Mouse (Mus musculus) liver, embryonic 15.5 days (tissue): ENCODE measurements at regions not wholly inside any gene's neighbourhood (a gene's known extent, or its start where the extent isn't known, plus 50 kb on each side); places are given as distances from the start of the nearest gene placed in this dataset.

ENCODE experiments used
- ATAC-seq: fragments of 200-750 bp; cut with Nextera tagmentation; 2 replicates; pipeline ENCODE4 v1.8.0; 2017; ENCODE audit warnings: moderate number of reproducible peaks, mild to moderate bottlenecking, moderate library complexity; ENCODE audit not compliant: insufficient read depth
- H3K27ac ChIP-seq: fragments of 300-500 bp; sonication (generic); replicated peaks from 2 replicates; pipeline ENCODE4 v1.5.1; 2015; ENCODE audit warnings: mild to moderate bottlenecking, inconsistent platforms
- H3K27me3 ChIP-seq: fragments of 300-500 bp; sonication (generic); 2 replicates; pipeline ENCODE4 v1.6.1; 2015; ENCODE audit warnings: mild to moderate bottlenecking, inconsistent platforms
- H3K36me3 ChIP-seq: fragments of 300-500 bp; sonication (generic); replicated peaks from 2 replicates; pipeline ENCODE4 v1.6.1; 2015; ENCODE audit warnings: moderate library complexity, mild to moderate bottlenecking, inconsistent platforms
- H3K4me1 ChIP-seq: fragments of 300-500 bp; sonication (generic); replicated peaks from 2 replicates; pipeline ENCODE4 v1.6.1; 2015; ENCODE audit warnings: inconsistent platforms
- H3K4me2 ChIP-seq: fragments of 300-500 bp; sonication (generic); 2 replicates; pipeline ENCODE4 v1.6.1; 2015; ENCODE audit warnings: moderate library complexity, mild to moderate bottlenecking, inconsistent platforms
- H3K4me3 ChIP-seq: fragments of 300-500 bp; sonication (generic); replicated peaks from 2 replicates; pipeline ENCODE4 v1.5.1; 2015; ENCODE audit warnings: mild to moderate bottlenecking, inconsistent platforms
- H3K9ac ChIP-seq: fragments of 300-500 bp; sonication (generic); 2 replicates; pipeline ENCODE4 v1.6.1; 2015; ENCODE audit warnings: moderate library complexity, mild to moderate bottlenecking, inconsistent platforms
- H3K9me3 ChIP-seq: fragments of 300-500 bp; sonication (generic); replicated peaks from 2 replicates; pipeline ENCODE4 v1.6.1; 2016; ENCODE audit warnings: inconsistent platforms
- WGBS: fragments of 180-500 bp; shearing (Covaris S2); methylation state at CpG from one replicate; pipeline ENCODE4 v1.1.7; 2015; ENCODE audit warnings: mixed read lengths; ENCODE audit not compliant: insufficient replicate concordance; 5-methylcytosine and 5-hydroxymethylcytosine counted together

DNA sequence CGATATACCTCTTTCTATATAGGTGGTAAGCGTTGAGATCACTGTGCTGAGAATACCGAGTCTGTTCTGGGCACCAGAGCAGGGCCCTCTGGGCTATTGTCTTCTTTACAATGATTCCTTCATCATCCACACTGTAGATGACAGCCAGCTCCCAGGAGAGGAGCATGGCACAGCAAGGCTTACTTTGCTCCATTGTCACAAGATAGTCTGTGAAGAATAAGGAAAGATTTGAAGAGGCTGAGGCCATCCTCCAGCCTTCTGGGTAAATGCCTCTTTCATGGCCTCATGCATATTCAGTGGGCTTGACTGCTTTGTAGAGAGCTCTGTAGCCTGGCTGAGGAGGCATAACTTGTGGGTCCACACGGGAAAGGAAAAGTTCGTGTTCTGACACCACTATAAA lies 136.3 kb upstream of the Krr1 start:
- H3K27me3 ChIP-seq: no peaks in the 10 kb centered on the region
- H3K9me3 ChIP-seq: no peaks in the 10 kb centered on the region
- WGBS: 59% methylated on average over 5 of the region's 5 CpGs
- peaks cover 25% of the 10 kb centered on the region for H3K4me1 ChIP-seq
- no peak overlapping the region for H3K27ac ChIP-seq
- no peaks in the 10 kb centered on the region for H3K36me3 ChIP-seq
- no peak overlapping the region for H3K9ac ChIP-seq
- H3K4me2 ChIP-seq: no peak overlapping the region
- no peak for ATAC-seq
- no peak overlapping the region for H3K4me3 ChIP-seq

DNA sequence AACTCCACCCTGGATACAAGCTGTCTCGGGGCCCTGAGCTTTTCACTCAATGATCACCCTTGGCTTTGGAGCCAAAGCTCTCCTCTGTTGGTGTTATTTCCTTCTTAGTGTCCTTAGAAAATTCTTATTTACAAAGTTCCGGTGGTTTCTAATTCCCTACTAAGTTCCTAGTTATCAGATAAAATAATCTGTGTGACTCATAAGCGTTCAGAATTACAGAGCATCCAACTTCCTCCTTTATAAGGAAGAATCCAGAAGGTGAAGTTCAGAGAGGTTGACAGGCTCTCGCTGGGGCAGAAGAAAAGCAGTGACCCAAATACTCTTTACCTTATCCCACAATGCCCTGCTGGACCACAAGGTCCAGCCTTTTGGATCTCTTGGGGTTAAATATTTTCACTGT lies 135.7 kb upstream of the Krr1 start:
- H3K9ac ChIP-seq: no peak overlapping the region
- no peaks in the 10 kb centered on the region for H3K36me3 ChIP-seq
- WGBS: 25% methylated on average over 4 of the region's 4 CpGs
- H3K4me3 ChIP-seq: no peak overlapping the region
- no peak for ATAC-seq
- no peak overlapping the region for H3K27ac ChIP-seq
- H3K4me2 ChIP-seq: no peak overlapping the region
- H3K27me3 ChIP-seq: no peaks in the 10 kb centered on the region
- peaks cover 25% of the 10 kb centered on the region for H3K4me1 ChIP-seq
- no peaks in the 10 kb centered on the region for H3K9me3 ChIP-seq

DNA sequence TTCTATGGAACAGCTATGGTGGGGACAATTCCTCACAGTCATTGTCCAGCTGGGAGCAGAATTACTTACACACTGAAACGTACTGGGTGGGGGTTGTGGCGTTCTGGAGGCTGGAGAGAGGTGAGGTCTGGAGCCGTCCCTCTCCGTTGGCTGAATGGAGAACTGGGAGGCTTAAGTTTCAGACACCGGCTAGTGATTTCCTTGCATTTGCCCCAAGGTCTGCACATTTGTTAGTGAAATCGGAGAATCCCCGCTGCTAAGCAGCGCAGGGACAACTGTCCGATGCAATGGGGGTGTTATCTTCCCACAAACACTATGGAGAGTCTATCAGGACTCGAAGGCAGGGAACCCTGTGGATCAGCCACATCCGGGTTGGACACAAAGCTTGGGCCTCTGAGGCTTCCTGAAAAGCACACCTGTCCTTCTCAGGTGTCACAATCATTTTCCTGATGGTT lies 130.1 kb upstream of the Krr1 start:
- Histone ChIP-seq H3K9ac (no peak overlapping the region), H3K4me3 (no peak overlapping the region), H3K9me3 (no peaks in the 10 kb centered on the region), H3K27ac (no peak overlapping the region), H3K27me3 (no peaks in the 10 kb centered on the region), H3K4me2 (no peak overlapping the region), H3K36me3 (no peaks in the 10 kb centered on the region), H3K4me1 (peaks cover 3% of the 10 kb centered on the region; the same call in 1 of the 2 replicates)
- 42% methylated on average over 11 of the region's 11 CpGs for WGBS
- ATAC-seq: no peak

DNA sequence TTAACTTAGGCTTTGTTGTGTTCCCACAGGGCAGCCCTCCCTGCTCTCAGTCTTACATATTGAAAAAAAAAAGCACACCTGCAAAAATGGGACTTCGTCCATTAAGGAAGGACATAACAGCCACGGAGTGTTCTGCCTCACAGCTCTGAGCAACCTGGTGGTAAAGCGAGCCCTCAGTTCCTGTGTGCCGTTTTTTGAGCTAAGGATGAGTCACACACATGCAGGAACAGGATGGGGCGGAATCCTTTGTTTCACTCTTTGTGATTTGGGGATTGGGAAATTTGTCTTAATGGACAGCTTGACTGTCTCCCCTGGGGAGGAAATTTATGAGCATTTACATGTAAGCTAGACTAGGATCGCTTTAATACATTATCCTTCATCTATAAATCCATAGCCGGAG lies 129.6 kb upstream of the Krr1 start:
- H3K9me3 ChIP-seq: no peaks in the 10 kb centered on the region
- H3K27ac ChIP-seq: no peak overlapping the region
- no peak overlapping the region for H3K4me2 ChIP-seq
- no peak overlapping the region for H3K4me3 ChIP-seq
- H3K4me1 ChIP-seq: peaks cover 3% of the 10 kb centered on the region; the same call in 1 of the 2 replicates
- no peak overlapping the region for H3K9ac ChIP-seq
- no peak for ATAC-seq
- 50% methylated on average over 7 of the region's 7 CpGs for WGBS
- H3K27me3 ChIP-seq: no peaks in the 10 kb centered on the region
- H3K36me3 ChIP-seq: no peaks in the 10 kb centered on the region

DNA sequence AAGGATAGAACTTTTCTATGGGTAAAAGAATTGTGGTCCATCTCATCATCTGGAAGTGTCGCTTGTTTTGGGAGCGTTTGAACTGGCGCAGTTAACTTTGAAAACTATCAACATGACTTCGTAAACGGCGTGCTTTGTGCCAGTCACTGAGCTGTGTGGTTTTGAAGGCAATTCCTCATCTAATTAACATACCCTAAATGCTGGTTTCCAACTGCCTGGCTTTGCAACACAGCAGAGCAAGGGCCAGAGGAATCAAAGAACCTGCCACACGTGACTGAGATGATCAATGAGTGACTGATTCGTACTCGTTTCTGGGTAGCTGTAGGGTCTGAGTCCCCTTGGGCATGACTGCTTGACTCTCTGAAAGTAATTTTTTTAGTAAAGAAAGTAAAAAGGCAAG lies 129.2 kb upstream of the Krr1 start:
- Histone ChIP-seq H3K27me3 (no peaks in the 10 kb centered on the region), H3K4me2 (no peak overlapping the region), H3K4me3 (no peak overlapping the region), H3K9me3 (no peaks in the 10 kb centered on the region), H3K9ac (no peak overlapping the region), H3K36me3 (no peaks in the 10 kb centered on the region), H3K27ac (no peak overlapping the region), H3K4me1 (peaks cover 3% of the 10 kb centered on the region; the same call in 1 of the 2 replicates)
- WGBS: 69% methylated on average over 9 of the region's 9 CpGs
- ATAC-seq: no peak

DNA sequence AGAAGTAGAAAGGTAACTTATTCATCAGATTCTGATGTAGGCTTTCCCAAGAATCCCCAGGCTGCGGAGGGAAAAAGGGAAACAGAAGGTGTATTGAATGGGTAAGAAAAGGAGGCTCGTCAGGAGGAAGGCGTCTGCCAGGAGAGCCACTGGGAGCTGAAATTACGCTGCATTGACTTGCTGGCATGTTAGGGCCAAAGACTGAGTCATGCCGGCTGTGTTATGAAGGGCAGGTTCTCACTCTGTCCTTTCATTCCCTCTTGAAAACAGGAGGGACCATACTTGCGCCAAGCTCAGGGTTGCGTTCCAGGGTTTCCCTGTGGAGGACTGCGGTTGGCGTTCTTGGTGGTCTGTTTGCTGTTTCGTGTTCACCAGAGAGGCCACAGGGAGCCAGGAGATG lies 128.3 kb upstream of the Krr1 start:
- WGBS: 78% methylated on average over 10 of the region's 10 CpGs
- ATAC-seq: no peak
- Histone ChIP-seq H3K4me2 (no peak overlapping the region), H3K9ac (no peak overlapping the region), H3K27ac (no peak overlapping the region), H3K4me1 (peaks cover 3% of the 10 kb centered on the region; the same call in 1 of the 2 replicates), H3K27me3 (no peaks in the 10 kb centered on the region), H3K36me3 (no peaks in the 10 kb centered on the region), H3K9me3 (no peaks in the 10 kb centered on the region), H3K4me3 (no peak overlapping the region)

DNA sequence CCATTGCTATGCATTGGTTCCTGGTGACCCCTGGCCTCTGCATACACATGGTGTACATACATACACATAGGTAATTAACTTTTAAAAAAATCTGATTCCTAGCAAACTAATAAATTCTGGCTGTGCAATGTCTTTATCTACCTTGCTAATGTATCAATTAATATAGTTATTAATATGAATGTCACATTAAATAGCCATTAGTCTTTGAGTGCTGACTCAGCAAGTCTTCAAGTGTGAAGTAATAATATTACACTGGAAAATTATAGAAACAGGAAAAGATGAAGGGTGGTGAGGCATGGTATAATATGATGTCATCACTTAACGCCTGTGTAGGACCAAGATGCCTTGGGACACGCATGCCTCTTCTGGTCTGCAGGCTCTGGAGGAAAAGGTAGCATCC lies 126.5 kb upstream of the Krr1 start:
- H3K9me3 ChIP-seq: no peaks in the 10 kb centered on the region
- H3K27ac ChIP-seq: no peak overlapping the region
- no peaks in the 10 kb centered on the region for H3K36me3 ChIP-seq
- H3K4me1 ChIP-seq: peaks cover 3% of the 10 kb centered on the region; the same call in 1 of the 2 replicates
- no peak overlapping the region for H3K4me3 ChIP-seq
- 67% methylated on average over 2 of the region's 2 CpGs for WGBS
- no peak overlapping the region for H3K4me2 ChIP-seq
- no peaks in the 10 kb centered on the region for H3K27me3 ChIP-seq
- ATAC-seq: no peak
- H3K9ac ChIP-seq: no peak overlapping the region

DNA sequence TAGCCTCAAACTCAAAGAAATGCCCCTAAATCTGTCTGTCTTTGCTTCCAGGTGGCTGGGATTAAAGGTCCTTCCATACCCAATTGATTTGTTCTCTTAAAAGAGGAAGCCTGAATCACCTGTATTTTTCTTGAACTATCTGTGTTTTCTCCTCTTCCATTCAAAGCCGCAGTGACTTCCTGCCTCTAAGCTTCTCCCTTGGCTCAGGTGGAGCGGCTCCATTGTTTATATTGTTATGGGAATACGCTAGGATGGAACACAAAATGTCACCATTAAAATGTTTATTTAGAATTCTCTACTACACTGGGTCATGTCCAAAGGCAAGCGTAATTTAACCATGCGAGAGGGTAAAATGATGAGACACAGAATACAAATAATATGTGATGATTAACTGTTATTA lies 118.2 kb upstream of the Krr1 start:
- Histone ChIP-seq H3K9me3 (no peaks in the 10 kb centered on the region), H3K4me3 (no peak overlapping the region), H3K27me3 (no peaks in the 10 kb centered on the region), H3K4me1 (no peaks in the 10 kb centered on the region), H3K4me2 (no peak overlapping the region), H3K36me3 (no peaks in the 10 kb centered on the region), H3K27ac (no peak overlapping the region), H3K9ac (no peak overlapping the region)
- 69% methylated on average over 5 of the region's 5 CpGs for WGBS
- ATAC-seq: no peak

DNA sequence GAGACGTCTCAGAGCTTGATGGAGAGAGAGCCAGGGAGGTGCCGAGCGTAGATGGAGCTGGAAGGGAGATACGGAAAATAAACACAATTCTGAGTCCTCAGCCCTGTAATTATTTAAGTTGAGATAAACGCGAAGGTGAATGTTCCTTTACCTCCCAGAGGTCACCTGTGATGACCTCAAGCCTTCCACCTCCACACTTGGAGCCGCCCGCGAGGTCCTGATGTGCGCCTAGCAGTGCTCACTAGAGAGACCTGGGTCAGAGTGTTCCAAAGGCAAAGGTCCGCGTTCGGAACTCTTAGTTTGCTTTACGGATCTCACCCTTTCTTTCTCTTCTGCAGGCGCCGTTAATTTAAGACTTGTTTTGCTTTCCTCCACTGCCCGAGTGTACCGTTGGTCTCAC lies 117.0 kb upstream of the Krr1 start:
- H3K4me1 ChIP-seq: no peaks in the 10 kb centered on the region
- no peak overlapping the region for H3K4me3 ChIP-seq
- no peak for ATAC-seq
- no peak overlapping the region for H3K9ac ChIP-seq
- no peak overlapping the region for H3K4me2 ChIP-seq
- H3K27me3 ChIP-seq: no peaks in the 10 kb centered on the region
- H3K27ac ChIP-seq: no peak overlapping the region
- WGBS: 80% methylated on average over 18 of the region's 18 CpGs
- H3K9me3 ChIP-seq: no peaks in the 10 kb centered on the region
- H3K36me3 ChIP-seq: no peaks in the 10 kb centered on the region

DNA sequence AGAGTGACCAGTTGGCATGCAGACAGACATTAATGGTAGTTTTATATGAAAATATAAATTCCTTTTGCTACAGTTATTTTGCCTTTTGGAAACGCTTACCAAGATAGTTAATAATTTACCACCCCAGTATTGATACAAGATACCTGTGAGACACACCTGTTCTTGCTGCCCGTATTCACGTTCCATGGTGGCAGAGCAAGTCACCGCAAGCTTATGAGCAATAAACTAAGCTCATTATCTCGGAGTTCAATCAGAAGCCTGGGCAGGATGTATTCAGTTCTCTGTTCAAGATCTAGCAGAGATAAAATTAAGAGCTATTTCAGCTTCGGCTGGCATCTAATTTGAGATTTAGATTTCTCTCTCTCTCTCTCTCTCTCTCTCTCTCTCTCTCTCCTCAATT lies 114.1 kb upstream of the Krr1 start:
- Histone ChIP-seq H3K4me2 (no peak overlapping the region), H3K4me1 (no peaks in the 10 kb centered on the region), H3K9me3 (no peaks in the 10 kb centered on the region), H3K27ac (no peak overlapping the region), H3K27me3 (no peaks in the 10 kb centered on the region), H3K36me3 (no peaks in the 10 kb centered on the region), H3K9ac (no peak overlapping the region), H3K4me3 (no peak overlapping the region)
- no peak for ATAC-seq
- WGBS: 56% methylated on average over 6 of the region's 6 CpGs

DNA sequence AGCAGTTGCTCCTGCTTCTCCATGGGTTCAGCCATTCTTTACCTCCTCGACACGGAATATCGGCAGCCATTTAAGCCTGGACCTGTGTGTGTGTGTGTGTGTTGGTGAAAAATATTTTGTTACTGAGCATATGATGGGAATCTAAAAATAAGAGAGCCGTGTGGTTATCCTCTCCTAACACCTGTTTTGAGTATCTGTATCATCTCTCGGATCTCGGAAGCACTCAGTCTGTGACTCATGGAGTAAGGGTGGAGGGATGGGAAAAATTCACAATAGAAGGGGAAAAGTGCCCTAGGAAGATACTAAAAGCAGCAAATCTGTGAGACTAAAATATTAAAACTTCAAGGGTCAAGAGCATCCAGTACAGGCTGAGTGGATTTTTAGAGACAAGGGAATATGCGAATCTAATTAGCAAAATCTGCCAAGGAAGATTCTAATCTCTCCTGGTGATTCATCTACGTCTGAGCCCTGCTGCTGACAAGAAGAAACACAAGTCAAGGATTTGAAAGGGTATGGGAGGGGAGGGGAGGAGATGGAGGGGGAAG lies 107.1 kb upstream of the Krr1 start:
- Histone ChIP-seq H3K27me3 (no peaks in the 10 kb centered on the region), H3K9me3 (no peaks in the 10 kb centered on the region), H3K27ac (no peak overlapping the region), H3K36me3 (no peaks in the 10 kb centered on the region), H3K4me2 (no peak overlapping the region), H3K4me1 (no peaks in the 10 kb centered on the region), H3K9ac (no peak overlapping the region), H3K4me3 (no peak overlapping the region)
- WGBS: 73% methylated on average over 8 of the region's 8 CpGs
- ATAC-seq: no peak

DNA sequence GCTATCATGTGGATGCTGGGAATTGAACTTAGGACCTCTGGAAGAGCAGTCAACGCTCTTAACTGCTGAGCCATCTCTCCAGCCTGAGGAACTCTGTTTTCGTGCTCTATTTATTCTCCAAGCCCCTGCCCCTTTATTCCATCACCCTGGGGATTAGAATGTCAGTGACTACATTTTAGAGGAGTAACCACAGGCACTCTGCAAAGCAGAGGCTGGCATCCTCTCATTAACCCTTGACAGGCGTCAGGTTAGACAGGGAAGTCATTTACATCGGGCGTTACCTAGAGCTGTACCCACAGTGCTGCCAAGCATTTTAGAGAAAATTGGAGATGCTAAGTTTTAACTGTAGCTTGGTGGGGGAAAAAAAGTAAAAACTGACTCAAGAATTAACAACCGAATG lies 105.4 kb upstream of the Krr1 start:
- H3K4me3 ChIP-seq: no peak overlapping the region
- no peaks in the 10 kb centered on the region for H3K9me3 ChIP-seq
- no peak overlapping the region for H3K27ac ChIP-seq
- H3K4me1 ChIP-seq: no peaks in the 10 kb centered on the region
- no peaks in the 10 kb centered on the region for H3K36me3 ChIP-seq
- no peak overlapping the region for H3K4me2 ChIP-seq
- no peaks in the 10 kb centered on the region for H3K27me3 ChIP-seq
- H3K9ac ChIP-seq: no peak overlapping the region
- 53% methylated on average over 6 of the region's 6 CpGs for WGBS
- ATAC-seq: no peak
